9 mouse cellular contexts compared by ENCODE assay signal in genomic region chr11:97149995-97150410, GRCm38 (mm10). TPM values are rescaled to one million over a fixed set of nuclear protein-coding genes. Genes with fewer than 3 reads are reported as not detected.
DNase-seq lines count a peak whose midpoint lies in the region; ATAC-seq and TF ChIP-seq lines count a peak whose summit lies in the region.
"Had no signal": no experiment of that assay in that cellular context is flagged by ENCODE, and none has a peak within 500 bp of the region (broad histone marks: within the 10 kb centered on the region; RNA-seq: fewer than 3 reads in every experiment).

No protein-coding gene starts in this region.

- 4% methylated on average over 14 of the region's 14 CpGs for WGBS in neural tube, embryonic 11.5 days
- WGBS in intestine, embryonic 16.5 days: 7% methylated on average over 14 of the region's 14 CpGs
- 7% methylated on average over 14 of the region's 14 CpGs for WGBS in liver, embryonic 12.5 days (ENCODE audit: insufficient replicate concordance)

- no peak for TF ChIP-seq CTCF in cortical plate, adult 2 months (IDR thresholded peaks at IDR 0.05; ENCODE audit: extremely low read depth, insufficient read depth, low read length)

- peak overlapping the region; percentile 84 for H3K9ac ChIP-seq in neural tube, embryonic 11.5 days (ENCODE audit: low read length)
- peak overlapping the region; percentile 79 for H3K9ac ChIP-seq in intestine, embryonic 16.5 days (ENCODE audit: low read depth, low read length)
- peak overlapping the region; percentile 67; the same call in 1 of the 2 replicates for H3K9ac ChIP-seq in liver, embryonic 12.5 days

- peak overlapping the region; percentile 83 for H3K4me3 ChIP-seq in neural tube, embryonic 11.5 days (ENCODE audit: low read depth, low read length)
- peak overlapping the region; percentile 84 for H3K4me3 ChIP-seq in cortical plate, adult 2 months (ENCODE audit: insufficient read depth, low read length)
- peak overlapping the region; percentile 75 for H3K4me3 ChIP-seq in intestine, embryonic 16.5 days (ENCODE audit: low read length)
- H3K4me3 ChIP-seq in liver, embryonic 12.5 days: peak overlapping the region; percentile 66

- H3K27me3 ChIP-seq in neural tube, embryonic 11.5 days (ENCODE audit: control insufficient read depth, insufficient read depth, low read length): peaks cover 2% of the 10 kb centered on the region; the same call in 1 of the 2 replicates
- peaks cover 4% of the 10 kb centered on the region; the same call in 1 of the 2 replicates for H3K27me3 ChIP-seq in intestine, embryonic 16.5 days (replicated peaks; ENCODE audit: control insufficient read depth, insufficient read depth, low read length)
- H3K27me3 ChIP-seq in liver, embryonic 12.5 days (replicated peaks): peaks cover 59% of the 10 kb centered on the region

- peaks cover 30% of the 10 kb centered on the region for H3K4me1 ChIP-seq in neural tube, embryonic 11.5 days (ENCODE audit: control insufficient read depth, insufficient read depth, low read length)
- H3K4me1 ChIP-seq in cortical plate, adult 2 months (ENCODE audit: control insufficient read depth, insufficient read depth, low read length): peaks cover 5% of the 10 kb centered on the region
- H3K4me1 ChIP-seq in intestine, embryonic 16.5 days (ENCODE audit: control insufficient read depth, insufficient read depth, low read length): peaks cover 33% of the 10 kb centered on the region
- peaks cover 53% of the 10 kb centered on the region for H3K4me1 ChIP-seq in liver, embryonic 12.5 days

- no peak for TF ChIP-seq POLR2A in cortical plate, adult 2 months (IDR thresholded peaks at IDR 0.05; ENCODE audit: extremely low read depth, insufficient read depth, low read length)

- peak overlapping the region; percentile 94 for H3K27ac ChIP-seq in neural tube, embryonic 11.5 days (ENCODE audit: low read depth, low read length)
- peak overlapping the region; percentile 75 for H3K27ac ChIP-seq in cortical plate, adult 2 months (ENCODE audit: insufficient read depth, low read length)
- peak overlapping the region; percentile 77 for H3K27ac ChIP-seq in intestine, embryonic 16.5 days (ENCODE audit: low read length)
- peak overlapping the region; percentile 59 for H3K27ac ChIP-seq in liver, embryonic 12.5 days

- ATAC-seq in neural tube, embryonic 11.5 days (ENCODE audit: insufficient read depth, low FRiP score, low TSS enrichment): peak; percentile 13
- peak; percentile 39 for ATAC-seq in intestine, embryonic 16.5 days
- peak; percentile 20; the same call in 1 of the 2 replicates for ATAC-seq in liver, embryonic 12.5 days
- peak; percentile 31; the same call in 1 of the 2 replicates for ATAC-seq in monocyte, adult 5-6 weeks (replicated peaks; ENCODE audit: insufficient number of reproducible peaks, low FRiP score, low TSS enrichment, poor library complexity, severe bottlenecking)
- ATAC-seq: Patski had no signal

- no peaks in the 10 kb centered on the region; the same call in 1 of the 2 replicates for H3K36me3 ChIP-seq in neural tube, embryonic 11.5 days (ENCODE audit: control insufficient read depth, insufficient read depth, low read length)
- H3K36me3 ChIP-seq in intestine, embryonic 16.5 days (ENCODE audit: control insufficient read depth, insufficient read depth, low read length): no peaks in the 10 kb centered on the region
- H3K36me3 ChIP-seq in liver, embryonic 12.5 days: peaks cover 29% of the 10 kb centered on the region

- H3K4me2 ChIP-seq in neural tube, embryonic 11.5 days (ENCODE audit: low read depth): peak overlapping the region; percentile 91
- peak overlapping the region; percentile 95 for H3K4me2 ChIP-seq in intestine, embryonic 16.5 days (ENCODE audit: low read depth, low read length)
- peak overlapping the region; percentile 92 for H3K4me2 ChIP-seq in liver, embryonic 12.5 days

- H3K9me3 ChIP-seq in neural tube, embryonic 11.5 days (ENCODE audit: control insufficient read depth, low read length): no peaks in the 10 kb centered on the region
- H3K9me3 ChIP-seq in intestine, embryonic 16.5 days (ENCODE audit: control insufficient read depth, low read length): no peaks in the 10 kb centered on the region
- no peaks in the 10 kb centered on the region for H3K9me3 ChIP-seq in liver, embryonic 12.5 days (replicated peaks)

- peak; percentile 41 for DNase-seq in neural tube, embryonic 11.5 days (ENCODE audit: low spot score)
- no peak for DNase-seq in neural tube, embryonic 10.5 days (ENCODE audit: extremely low spot score, low spot score)
- peak; percentile 99 for DNase-seq in heart, adult 11 months
- DNase-seq in T-cell, adult 2 months (ENCODE audit: low spot score): no peak

RNA-seq across cellular contexts. Expression of gene Tbkbp1, which starts 1.3 kb away (rescaled TPM):
- polyA plus RNA-seq in neural tube, embryonic 11.5 days (2014; fragmentation: Nextera tagmentation; extraction: Ambion mirVana): 5.8 and 5.9 TPM in 2 replicates
- polyA plus RNA-seq in cortical plate, adult 2 months (2012; rRNA removed): 54.5 and 59.5 TPM in 2 replicates
- 2.0 TPM in 2 replicates for polyA plus RNA-seq in intestine, embryonic 16.5 days (2015; fragmentation: Nextera tagmentation; extraction: Ambion mirVana)
- polyA plus RNA-seq in liver, embryonic 12.5 days (2016; fragmentation: Nextera tagmentation; extraction: Ambion mirVana): 3.6 and 4.0 TPM in 2 replicates
- 23.2 to 34.3 TPM (median 24.7 TPM) in 3 replicates for total RNA-seq in monocyte, adult 5-6 weeks (2017)

RNA-seq across cellular contexts. Expression of gene Tbx21, which starts 34.9 kb away (rescaled TPM):
- polyA plus RNA-seq in neural tube, embryonic 11.5 days (2014; fragmentation: Nextera tagmentation; extraction: Ambion mirVana): 0.19 and 0.21 TPM in 2 replicates
- 0.10 and 0.11 TPM in 2 replicates for polyA plus RNA-seq in cortical plate, adult 2 months (2012; rRNA removed)
- 0.17 and 0.27 TPM in 2 replicates for polyA plus RNA-seq in intestine, embryonic 16.5 days (2015; fragmentation: Nextera tagmentation; extraction: Ambion mirVana)
- not detected in 2 replicates for polyA plus RNA-seq in liver, embryonic 12.5 days (2016; fragmentation: Nextera tagmentation; extraction: Ambion mirVana)
- total RNA-seq in monocyte, adult 5-6 weeks (2017): 25.3 to 119 TPM (median 30.9 TPM) in 3 replicates
- polyA plus RNA-seq: Patski had no signal

RNA-seq across cellular contexts. Expression of gene Kpnb1, which starts 37.7 kb away (rescaled TPM):
- polyA plus RNA-seq in neural tube, embryonic 11.5 days (2014; fragmentation: Nextera tagmentation; extraction: Ambion mirVana): 85.3 and 86.7 TPM in 2 replicates
- polyA plus RNA-seq in cortical plate, adult 2 months (2012; rRNA removed): 73.2 and 76.8 TPM in 2 replicates
- polyA plus RNA-seq in intestine, embryonic 16.5 days (2015; fragmentation: Nextera tagmentation; extraction: Ambion mirVana): 31.9 and 36.3 TPM in 2 replicates
- 38.5 and 39.3 TPM in 2 replicates for polyA plus RNA-seq in liver, embryonic 12.5 days (2016; fragmentation: Nextera tagmentation; extraction: Ambion mirVana)
- 192 to 282 TPM (median 240 TPM) in 3 replicates for total RNA-seq in monocyte, adult 5-6 weeks (2017)

Comparison
In these comparisons a context has a peak if more than half of its experiments do, and no peak if none do; other contexts are left out.
1. DNase-seq: peak in neural tube, embryonic 11.5 days (single experiment) and heart, adult 11 months (single experiment); none in neural tube, embryonic 10.5 days (single experiment) and T-cell, adult 2 months (single experiment).
2. Peak in every context shown above with its lines, with median percentiles within 50 percentile points of each other: ATAC-seq, H3K27ac ChIP-seq, H3K4me2 ChIP-seq, H3K4me3 ChIP-seq and H3K9ac ChIP-seq.